Mouse (Mus musculus) adrenal gland (tissue): ENCODE measurements around the gene Eaf1.

Experiments
- intact Hi-C: fragments of 180-260 bp; cut with DNase I; formaldehyde crosslinking; loops from one replicate; pipeline ENCODE4 v1.15.1; 2025

The Eaf1 gene

DNA sequence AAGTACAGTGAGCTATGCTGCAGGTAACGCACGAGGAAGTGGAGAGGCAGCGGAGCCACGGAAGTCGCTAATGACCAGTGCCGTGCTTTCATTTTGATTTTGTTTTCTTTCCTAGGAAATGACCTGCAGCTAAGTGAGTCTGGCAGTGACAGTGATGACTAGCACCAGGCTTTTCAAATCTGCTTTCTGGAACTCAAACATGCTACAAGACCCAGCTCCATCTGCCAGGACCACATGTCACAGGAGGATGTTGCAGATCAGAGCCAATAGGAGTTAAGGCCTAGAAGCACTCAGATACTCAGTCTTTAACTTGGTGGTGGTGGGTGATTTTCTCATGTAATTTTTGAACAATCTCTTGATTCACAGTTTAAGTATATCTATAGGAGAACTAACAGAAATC is 12.3 kb downstream of the Eaf1 start:
- intact Hi-C loops, result no loop called here

DNA sequence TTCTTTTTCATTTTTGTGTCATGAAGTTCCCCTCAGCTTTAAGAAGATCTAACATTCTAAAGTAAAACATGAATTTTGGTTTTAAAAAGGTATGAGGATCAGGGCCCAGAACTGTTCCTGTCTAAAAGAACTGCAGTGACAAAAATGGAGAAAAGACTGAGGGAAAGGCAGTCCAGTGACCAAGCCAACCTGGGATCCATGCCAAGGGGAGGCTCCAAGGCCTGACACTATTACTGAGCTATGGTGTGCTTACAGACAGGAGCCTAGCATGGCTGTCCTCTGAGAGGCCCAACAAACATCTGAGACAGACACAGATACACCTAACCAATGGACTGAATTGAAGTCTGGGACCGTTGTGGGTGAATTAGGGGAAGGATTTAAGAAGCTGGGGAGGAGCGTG is 15.7 kb downstream of the Eaf1 start:
- intact Hi-C loops, result loop anchor here (10.0 kb wide), 1 partner anchor 275 kb away; no protein-coding TSS in a partner anchor

DNA sequence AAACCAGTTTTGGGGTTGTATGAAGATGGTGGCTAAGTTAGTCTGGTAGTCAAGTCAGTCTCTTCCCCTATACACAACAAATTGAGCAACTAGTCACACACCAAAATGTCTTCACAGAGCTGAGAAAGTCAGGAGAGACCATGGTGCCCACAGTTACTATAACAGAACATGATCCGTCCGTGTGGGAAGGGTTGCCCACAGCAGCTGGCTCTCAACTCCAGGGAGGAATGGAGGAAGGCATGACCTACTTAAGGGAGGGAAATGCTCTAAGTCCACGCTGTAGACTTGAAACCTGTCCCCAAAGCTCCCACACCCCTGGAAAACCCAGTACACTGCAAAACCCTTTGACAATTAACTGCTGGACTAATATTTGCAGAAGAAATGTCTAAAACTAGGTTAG is 16.1 kb downstream of the Eaf1 start:
- intact Hi-C loops, result loop anchor here (10.0 kb wide), 1 partner anchor 274 kb away; no protein-coding TSS in a partner anchor

DNA sequence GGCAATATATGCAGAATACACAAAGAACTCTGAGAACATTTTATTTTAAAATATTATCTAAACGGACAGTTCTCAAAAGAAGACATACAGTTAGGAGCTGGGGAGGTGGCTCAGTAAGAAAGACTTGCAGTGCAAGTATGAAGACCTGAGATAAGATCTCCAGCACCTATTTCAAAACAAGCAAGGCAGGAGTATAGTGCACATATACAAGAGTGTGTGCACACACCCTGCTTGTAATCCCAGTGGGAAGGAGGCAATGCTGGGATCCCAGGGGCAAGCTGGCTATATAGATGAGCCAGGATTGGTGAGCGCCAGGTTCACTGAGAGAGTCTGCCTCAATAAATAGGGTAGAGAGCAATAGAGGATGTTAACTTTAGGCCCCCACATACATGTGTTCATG is 21.7 kb downstream of the Eaf1 start:
- intact Hi-C loops, result loop anchor here (5.0 to 10.0 kb wide), 2 partner anchors 51 to 269 kb away; no protein-coding TSS in a partner anchor

DNA sequence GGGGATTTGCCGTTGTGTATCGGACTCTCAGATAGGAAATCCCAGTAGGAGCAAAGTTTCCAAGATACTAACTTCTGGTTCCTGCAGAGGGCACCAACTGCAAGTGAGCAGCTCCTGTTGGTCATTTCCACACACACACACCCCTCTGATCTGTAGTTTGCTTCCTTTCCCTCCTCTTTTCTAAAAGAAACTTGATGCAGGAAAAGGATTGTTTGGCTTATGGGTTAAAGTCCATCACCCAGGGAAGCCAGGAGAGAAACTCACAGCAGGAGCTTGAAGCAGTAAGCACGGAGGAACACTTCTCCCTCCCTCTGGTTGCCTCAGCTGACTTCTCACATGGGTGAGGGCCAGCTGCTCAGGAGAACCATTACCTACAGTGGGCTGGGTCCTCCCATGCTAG is 25.0 kb downstream of the Eaf1 start:
- intact Hi-C loops, result loop anchor here (2.0 to 10.0 kb wide), 3 partner anchors 48 to 266 kb away; no protein-coding TSS in a partner anchor

DNA sequence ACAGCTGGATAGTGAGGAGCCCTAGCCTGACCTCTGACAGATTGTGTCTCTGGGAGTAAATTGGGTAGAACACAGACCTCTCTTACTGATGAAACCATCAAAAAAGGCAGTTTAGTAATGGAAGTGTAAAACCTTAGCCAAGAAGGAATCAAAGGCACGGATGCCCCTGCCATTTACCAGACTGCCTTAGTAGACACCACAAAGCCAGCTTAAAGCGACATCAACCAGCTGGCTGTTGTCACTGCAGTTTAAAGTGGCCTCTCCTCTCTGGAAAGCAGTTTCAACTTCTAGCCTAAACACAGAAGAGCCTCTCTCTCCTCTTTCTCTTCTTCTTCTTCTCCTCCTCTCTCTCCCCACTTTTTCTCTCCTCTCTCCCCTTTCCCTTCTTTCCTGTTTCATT is 27.1 kb downstream of the Eaf1 start:
- intact Hi-C loops, result no loop called here

DNA sequence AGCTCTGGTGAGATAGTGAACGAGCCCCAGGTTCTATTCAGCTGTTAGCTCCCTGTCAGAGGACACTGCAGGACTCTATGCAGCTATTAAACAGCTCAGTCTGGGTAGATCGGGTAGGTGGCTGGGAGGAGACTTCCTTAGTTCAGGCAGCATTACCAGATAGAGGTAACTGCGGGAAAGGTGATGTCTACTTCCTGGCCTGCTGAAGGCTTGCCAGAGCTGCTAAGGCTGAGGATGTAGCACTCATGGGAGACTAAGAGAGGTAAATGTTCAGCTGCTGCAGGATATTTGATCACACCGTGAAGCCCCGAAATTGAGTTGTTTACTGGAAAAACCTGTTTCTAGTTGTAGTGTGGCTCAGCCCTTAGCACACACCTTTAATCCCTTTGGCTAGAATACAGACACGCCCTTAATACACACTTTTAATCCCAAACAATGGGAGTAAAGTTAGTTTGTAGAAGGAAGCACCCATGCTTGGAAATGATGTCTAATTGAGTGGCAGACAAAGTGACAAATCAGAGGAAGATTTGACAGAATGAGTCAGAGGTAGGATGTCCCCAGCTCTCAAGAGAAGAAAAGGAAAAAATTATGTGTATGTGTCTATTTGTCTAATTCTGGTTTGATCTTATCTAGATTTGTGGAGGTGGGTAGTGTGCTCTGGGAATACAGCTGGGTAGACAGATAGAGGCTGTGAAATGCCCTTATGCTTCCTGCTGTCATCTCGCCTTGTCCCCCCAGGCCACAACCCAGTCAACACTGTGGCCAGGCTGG is 31.0 kb downstream of the Eaf1 start:
- intact Hi-C loops, result no loop called here

DNA sequence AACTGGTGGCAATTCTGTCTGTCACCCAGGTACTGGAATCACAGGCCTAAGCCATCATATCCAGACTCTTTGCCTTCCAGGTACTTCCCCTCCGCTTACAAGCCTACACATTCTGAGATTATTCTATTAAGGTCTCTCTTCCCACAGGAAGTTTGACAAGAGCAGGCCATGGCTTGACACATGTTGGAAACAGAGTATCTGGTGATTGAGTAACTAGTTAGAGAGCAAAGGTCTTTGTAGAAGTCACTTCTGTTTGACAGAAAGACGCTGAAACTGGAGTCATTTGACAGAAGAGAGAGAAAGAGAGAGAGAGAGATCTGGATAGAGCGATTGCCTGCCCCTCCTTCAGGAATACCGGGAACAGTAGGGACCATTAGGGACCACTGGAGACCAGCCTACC is 36.6 kb downstream of the Eaf1 start:
- intact Hi-C loops, result no loop called here

DNA sequence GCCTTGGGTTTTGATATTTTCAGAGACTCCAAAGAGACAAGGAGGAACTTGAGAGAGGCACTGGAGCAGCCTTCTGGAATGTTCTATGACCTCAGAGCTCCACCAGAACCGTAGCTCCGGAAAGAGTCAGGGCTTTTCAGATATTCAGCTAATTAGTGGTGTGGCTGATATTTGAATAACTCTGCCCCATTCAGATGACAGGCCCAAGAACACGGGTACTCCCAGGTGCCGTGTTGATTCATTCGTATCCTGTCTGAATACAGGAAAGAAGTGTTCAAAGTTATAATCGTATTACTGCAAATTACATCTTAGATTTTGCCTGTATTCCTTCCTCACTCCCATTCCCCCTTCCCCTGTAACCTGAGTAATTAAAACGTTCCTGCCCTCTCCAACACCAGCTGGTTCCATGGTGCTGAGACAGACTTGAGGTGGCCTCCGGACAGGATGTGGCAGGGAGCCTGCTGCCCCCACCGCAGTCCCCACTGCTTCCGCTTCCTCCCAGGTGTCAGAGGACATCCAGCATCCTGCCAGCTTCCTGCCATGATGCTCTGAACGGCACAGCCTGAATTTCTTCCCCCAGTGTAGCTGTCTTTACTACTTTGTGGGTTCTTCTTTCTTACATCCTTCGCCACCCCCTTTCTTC is 37.4 kb downstream of the Eaf1 start:
- intact Hi-C loops, result no loop called here

DNA sequence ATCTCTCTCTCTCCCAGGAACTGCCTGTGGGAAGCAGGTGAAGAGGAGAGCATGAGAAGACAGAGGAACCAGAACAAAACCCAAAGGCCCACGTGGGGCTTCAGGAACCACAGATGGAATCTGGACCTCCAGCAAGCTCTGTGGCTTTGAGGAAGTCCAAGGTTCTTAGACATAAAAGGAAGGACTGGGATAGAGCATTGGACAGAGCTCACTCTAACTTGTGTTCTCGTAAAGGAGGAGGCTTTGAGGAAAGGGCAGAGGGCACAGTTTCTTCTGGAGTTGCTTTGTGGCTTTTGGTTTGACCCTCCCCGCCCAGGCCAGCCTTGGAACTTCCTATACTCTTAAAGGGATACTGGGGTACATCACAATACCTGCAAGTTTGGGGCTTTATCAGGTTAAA is 38.5 kb downstream of the Eaf1 start:
- intact Hi-C loops, result no loop called here

DNA sequence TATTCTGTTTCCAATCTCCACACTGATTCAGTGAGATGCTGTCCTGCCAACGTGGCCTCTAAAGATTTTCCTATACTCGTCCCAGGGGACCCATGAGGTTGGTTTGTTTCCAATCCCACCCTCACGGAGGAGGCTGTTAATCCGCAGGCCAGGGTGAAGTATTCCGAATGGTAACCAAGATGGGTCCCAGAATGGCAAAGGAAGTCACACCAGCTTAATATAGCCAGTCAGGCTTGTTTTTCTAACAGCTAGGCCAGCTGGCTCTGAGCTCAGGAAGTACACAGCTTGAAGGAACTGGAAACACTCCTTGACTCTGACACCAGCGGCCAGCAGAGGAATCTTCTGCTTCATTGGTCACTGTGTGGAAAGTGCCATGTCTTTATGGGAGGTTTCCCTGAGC is 43.1 kb downstream of the Eaf1 start:
- intact Hi-C loops, result no loop called here

DNA sequence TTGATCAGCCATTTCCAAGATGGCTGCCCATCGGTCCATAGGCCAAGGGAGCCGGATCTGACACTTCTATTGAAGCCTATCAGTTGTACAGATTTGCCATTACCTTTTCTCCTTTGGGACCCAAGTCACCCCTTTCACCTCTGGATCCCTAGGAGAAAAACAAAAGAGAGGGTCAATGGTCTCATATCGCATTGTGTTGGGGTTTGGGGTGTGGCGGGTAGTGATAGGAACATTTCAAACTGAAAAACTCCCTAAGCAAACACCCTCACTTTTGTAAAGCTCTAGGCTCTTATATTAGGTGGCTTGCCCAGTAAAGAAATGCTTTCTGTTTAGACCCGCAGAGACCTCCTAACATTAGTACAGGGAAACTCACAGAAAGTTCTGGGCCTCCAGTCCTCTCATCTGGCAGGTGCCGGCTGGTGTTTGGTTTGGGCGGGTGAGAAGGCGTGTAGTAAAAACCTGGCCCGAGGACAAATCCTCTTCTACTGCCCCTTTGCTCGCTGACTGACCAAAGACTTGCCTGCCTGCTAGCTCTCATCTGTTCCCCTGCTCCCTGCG is 49.8 kb downstream of the Eaf1 start:
- intact Hi-C loops, result no loop called here

DNA sequence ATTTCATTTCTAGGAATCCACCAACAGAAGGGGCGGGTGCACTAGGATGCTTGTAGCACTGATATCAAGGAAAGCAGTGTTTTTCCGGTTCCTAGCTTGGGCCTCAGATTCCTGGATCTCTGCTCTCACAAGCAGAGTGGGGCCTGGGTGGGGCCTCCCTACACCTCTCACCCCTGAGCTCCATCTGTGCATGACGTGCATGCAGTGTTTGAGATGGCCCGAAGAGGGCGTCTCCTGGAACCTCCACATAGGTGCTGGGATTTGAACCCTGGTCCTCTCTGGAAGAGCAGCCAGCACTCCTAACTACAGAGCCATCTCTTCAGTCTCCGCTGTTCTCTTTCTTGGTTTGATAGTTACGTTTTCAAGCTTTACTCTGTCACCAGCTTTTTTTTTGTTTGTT is 60.8 kb downstream of the Eaf1 start:
- intact Hi-C loops, result no loop called here

DNA sequence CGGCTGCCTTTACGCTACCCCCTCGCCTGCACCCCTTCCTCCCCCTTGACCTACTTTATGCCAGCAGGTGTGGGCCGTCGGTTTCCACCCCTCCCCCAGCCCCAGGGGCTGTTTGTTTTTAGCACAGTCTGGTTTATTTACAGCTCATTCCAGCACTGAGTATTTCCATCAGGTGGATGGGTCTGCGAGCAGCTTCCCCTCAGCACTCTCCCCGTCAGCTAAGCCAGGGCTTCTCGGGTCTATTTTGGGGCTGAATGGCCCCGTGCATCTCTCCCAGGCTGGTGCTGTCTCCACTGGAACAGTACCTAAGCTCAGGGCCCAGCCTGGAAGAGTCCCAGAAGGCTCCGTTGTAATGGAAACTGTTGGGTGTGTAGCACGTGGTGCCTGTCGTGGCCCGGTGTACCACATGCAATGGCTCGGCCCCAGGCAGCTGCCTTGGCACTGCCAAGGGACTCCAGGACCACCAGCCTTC is 61.8 kb downstream of the Eaf1 start:
- intact Hi-C loops, result no loop called here

DNA sequence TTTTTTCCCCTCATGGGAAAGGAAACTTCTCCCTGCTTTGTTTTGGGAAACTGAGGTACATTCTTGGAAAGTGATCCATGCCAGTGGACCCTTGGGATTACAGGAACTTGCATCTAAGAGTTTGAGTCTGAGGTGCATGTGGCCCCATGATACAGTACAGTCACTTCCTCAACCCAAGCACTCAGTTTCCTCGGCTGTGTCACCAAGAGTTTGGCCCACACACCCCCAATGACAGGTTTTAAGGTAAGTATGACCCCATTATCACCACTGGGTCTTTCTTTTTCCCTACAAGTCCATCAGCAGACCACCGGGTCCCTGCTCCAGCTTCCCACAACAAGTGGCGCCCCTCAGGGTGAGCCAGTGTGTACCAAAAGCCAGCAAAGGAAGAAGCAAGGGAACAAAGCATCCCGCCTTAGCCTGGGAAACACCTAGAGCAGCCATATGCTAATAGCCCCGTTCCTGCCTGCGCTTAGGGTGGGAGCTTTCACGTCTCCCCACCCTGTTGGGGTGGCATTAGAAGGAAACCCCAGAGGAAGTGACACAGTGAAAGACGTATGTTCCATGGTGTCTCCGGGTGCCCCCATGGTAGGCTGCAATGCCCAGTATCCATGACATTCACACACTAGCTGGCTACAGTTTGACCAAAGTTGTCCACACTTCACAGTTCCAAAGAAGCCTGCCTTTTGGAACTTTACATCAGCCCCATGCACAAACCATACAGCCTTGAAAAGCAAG is 62.5 kb downstream of the Eaf1 start:
- intact Hi-C loops, result no loop called here

DNA sequence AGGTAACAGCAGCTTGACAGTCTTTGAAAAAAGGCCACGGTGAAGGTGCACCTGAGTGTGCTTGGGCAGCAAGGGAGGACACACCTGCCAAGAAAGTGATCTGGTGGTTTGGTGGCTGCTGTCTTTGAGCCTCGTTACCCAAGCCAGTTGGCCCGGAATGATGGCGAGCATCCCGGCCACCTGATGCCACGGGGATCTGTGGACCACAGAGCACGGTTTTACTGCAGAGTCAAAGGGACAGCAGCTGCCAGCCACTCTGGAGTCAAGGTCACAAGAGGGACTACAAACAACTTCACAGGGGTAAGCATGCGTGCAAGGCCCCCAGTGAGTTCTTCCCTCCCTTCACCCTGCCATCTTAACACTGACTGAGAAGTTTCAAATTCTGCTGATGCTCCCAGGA is 63.1 kb downstream of the Eaf1 start:
- intact Hi-C loops, result no loop called here

DNA sequence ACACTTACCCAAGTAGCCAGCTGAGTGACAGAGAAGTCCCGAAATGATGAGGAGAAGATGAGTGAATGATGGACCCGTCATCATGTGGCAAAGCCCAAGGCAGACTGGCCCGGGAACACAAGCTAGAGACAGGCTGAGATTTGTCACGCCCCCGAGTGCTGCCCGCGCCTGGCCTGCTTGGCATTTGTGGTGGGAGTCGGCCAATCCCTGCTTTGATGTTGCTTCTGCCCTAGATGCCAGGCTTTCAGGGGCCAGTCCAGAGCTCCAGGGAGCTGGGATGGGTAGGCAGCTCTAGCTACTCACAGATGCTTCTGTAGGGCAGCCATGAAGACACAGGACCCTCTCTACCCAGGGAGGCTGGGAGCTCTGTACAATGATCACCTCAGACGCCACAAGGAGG is 63.6 kb downstream of the Eaf1 start:
- intact Hi-C loops, result no loop called here

DNA sequence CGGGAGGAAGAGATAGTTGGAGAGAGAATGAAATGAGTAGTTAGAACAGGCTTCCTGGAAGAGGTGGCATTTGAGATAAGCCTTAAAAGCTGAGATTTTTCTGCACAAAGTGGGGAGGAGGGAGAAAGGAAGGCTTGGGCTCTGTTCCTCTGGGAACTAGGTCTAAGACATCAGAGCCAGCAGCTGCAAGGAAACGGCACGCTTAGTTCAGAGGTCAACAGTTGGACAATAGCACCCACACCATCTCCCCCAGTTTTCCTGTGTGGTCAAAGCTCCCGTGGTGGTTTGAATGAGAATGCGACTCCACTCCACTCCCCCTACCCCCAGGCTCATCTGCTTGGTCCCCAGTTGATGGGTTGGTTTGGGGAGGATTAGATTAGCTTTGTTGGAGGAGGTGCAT is 65.0 kb downstream of the Eaf1 start:
- intact Hi-C loops, result no loop called here
